Comparison of ENCODE assay signal across 15 mouse cellular contexts in the genomic region with DNA sequence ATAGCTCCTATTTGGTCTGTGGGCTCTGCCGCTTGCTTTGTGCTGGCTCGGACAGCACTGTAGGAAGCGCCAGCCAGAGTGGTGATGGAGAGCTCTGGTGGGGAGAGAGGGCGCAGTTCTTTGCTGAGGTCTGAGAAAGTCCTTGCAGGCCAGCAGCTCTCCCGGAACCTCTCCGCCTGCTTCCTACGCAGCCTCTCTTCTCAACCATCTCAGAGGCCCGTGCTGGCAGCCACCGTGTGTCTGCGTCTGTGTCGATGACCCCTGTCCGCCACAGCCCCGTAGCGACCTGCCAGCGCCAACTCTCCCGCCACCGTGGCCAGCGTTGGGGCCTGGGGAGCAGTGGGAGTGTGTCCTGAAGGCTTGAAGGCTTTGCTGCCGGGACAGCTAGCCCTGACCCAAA. TPM values are rescaled to one million over a fixed set of nuclear protein-coding genes. Genes with fewer than 3 reads are reported as not detected.
DNase-seq lines count a peak whose midpoint lies in the region; ATAC-seq lines count a peak whose summit lies in the region.
"Had no signal": no experiment of that assay in that cellular context is flagged by ENCODE, and none has a peak within 500 bp of the region (broad histone marks: within the 10 kb centered on the region; RNA-seq: fewer than 3 reads in every experiment).

No protein-coding gene starts in this region.

- no peak overlapping the region for H3K27ac ChIP-seq in neural tube, embryonic 15.5 days (replicated peaks)
- no peak overlapping the region for H3K27ac ChIP-seq in limb, embryonic 11.5 days (replicated peaks; ENCODE audit: low read depth, low read length)
- H3K27ac ChIP-seq: intestine, embryonic 15.5 days; limb, embryonic 13.5 days; lung, embryonic 15.5 days had no signal

- DNase-seq in neural tube, embryonic 10.5 days (ENCODE audit: extremely low spot score, low spot score) = peak; percentile 73
- peak; percentile 70 for DNase-seq in embryo, embryonic 11 days
- DNase-seq in limb, embryonic 11.5 days (ENCODE audit: low spot score) = peak; percentile 62
- DNase-seq in right cerebral cortex, adult 2 months (ENCODE audit: low spot score in 2 of 2) = no peak
- DNase-seq in lung, postnatal 10 days = no peak
- DNase-seq in layer of hippocampus, adult 9-10 months (ENCODE audit: low spot score) = no peak
- DNase-seq: adrenal gland, postnatal 14 days; gastrocnemius, postnatal 10 days had no signal

- H3K9ac ChIP-seq in neural tube, embryonic 15.5 days (replicated peaks) = no peak overlapping the region
- no peak overlapping the region for H3K9ac ChIP-seq in limb, embryonic 11.5 days (ENCODE audit: low read length)
- H3K9ac ChIP-seq: heart, embryonic 12.5 days; intestine, embryonic 15.5 days; limb, embryonic 13.5 days; lung, embryonic 15.5 days had no signal

- H3K4me3 ChIP-seq in neural tube, embryonic 15.5 days (replicated peaks) = no peak overlapping the region
- H3K4me3 ChIP-seq in limb, embryonic 11.5 days (ENCODE audit: low read depth, low read length) = no peak overlapping the region
- H3K4me3 ChIP-seq: heart, embryonic 12.5 days; intestine, embryonic 15.5 days; limb, embryonic 13.5 days; lung, embryonic 15.5 days had no signal

- H3K9me3 ChIP-seq in neural tube, embryonic 15.5 days (replicated peaks) = no peaks in the 10 kb centered on the region
- H3K9me3 ChIP-seq in limb, embryonic 11.5 days (ENCODE audit: control insufficient read depth, low read length) = no peaks in the 10 kb centered on the region
- H3K9me3 ChIP-seq: heart, embryonic 12.5 days; intestine, embryonic 15.5 days; limb, embryonic 13.5 days; lung, embryonic 15.5 days had no signal

- no peaks in the 10 kb centered on the region for H3K36me3 ChIP-seq in neural tube, embryonic 15.5 days
- H3K36me3 ChIP-seq in limb, embryonic 11.5 days (ENCODE audit: control insufficient read depth, insufficient read depth, low read length) = no peaks in the 10 kb centered on the region
- H3K36me3 ChIP-seq: heart, embryonic 12.5 days; intestine, embryonic 15.5 days; limb, embryonic 13.5 days; lung, embryonic 15.5 days had no signal

- peaks cover 16% of the 10 kb centered on the region for H3K4me1 ChIP-seq in neural tube, embryonic 15.5 days
- H3K4me1 ChIP-seq in limb, embryonic 11.5 days (ENCODE audit: control insufficient read depth, insufficient read depth, low read length) = peaks cover 8% of the 10 kb centered on the region; the same call in 1 of the 2 replicates

- WGBS in neural tube, embryonic 15.5 days = 1% methylated on average over 19 of the region's 19 CpGs
- WGBS in limb, embryonic 11.5 days = 0% methylated on average over 19 of the region's 19 CpGs

- H3K27me3 ChIP-seq in neural tube, embryonic 15.5 days (replicated peaks) = peaks cover 88% of the 10 kb centered on the region
- peaks cover 85% of the 10 kb centered on the region for H3K27me3 ChIP-seq in limb, embryonic 11.5 days (ENCODE audit: control insufficient read depth, insufficient read depth, low read length)

- no peak for ATAC-seq in neural tube, embryonic 15.5 days (ENCODE audit: low FRiP score)
- ATAC-seq in limb, embryonic 11.5 days (ENCODE audit: insufficient number of reproducible peaks, low FRiP score, low TSS enrichment, low read depth) = no peak
- no peak for ATAC-seq in activated CD4-positive, CD25-positive, alpha-beta regulatory T cell, adult 4 months
- ATAC-seq: intestine, embryonic 15.5 days had no signal

- no peak overlapping the region for H3K4me2 ChIP-seq in neural tube, embryonic 15.5 days
- no peak overlapping the region for H3K4me2 ChIP-seq in limb, embryonic 11.5 days (ENCODE audit: low read depth, severe bottlenecking)
- H3K4me2 ChIP-seq: heart, embryonic 12.5 days; intestine, embryonic 15.5 days; limb, embryonic 13.5 days; lung, embryonic 15.5 days had no signal

RNA-seq across cellular contexts. Expression of gene En2, which starts 5.4 kb away (rescaled TPM):
- not detected in 2 replicates for polyA plus RNA-seq in neural tube, embryonic 15.5 days (2015; fragmentation: Nextera tagmentation; extraction: Ambion mirVana)
- not detected in 2 replicates for polyA plus RNA-seq in limb, embryonic 11.5 days (2014; fragmentation: Nextera tagmentation; extraction: Ambion mirVana)
- polyA plus RNA-seq in activated CD4-positive, CD25-positive, alpha-beta regulatory T cell, adult 4 months (2017; shearing (Covaris generic)) = not detected
- polyA plus RNA-seq: heart, embryonic 12.5 days; intestine, embryonic 15.5 days; limb, embryonic 13.5 days; lung, embryonic 15.5 days; small intestine, adult 2 months had no signal

Comparison
In these comparisons a context has a peak if more than half of its experiments do, and no peak if none do; other contexts are left out.
1. DNase-seq: peak in neural tube, embryonic 10.5 days (single experiment), embryo, embryonic 11 days (single experiment) and limb, embryonic 11.5 days (single experiment); none in right cerebral cortex, adult 2 months (0 of 2), lung, postnatal 10 days (single experiment) and layer of hippocampus, adult 9-10 months (single experiment).